Mouse (Mus musculus) common myeloid progenitor, adult 5-6 weeks (primary cell): ENCODE measurements at regions not wholly inside any gene's neighbourhood (a gene's known extent, or its start where the extent isn't known, plus 50 kb on each side); places are given as distances from the start of the nearest gene placed in this dataset.
"Not testable (repeated sequence)": the region's sequence is repeated elsewhere in the genome, so short reads cannot be mapped to it uniquely, and the experiment has no call there.

ENCODE experiments used
- ATAC-seq: replicated peaks from 2 replicates; pipeline ENCODE4 v1.8.0; 2016; ENCODE audit warnings: low read depth, mild to moderate bottlenecking, moderate TSS enrichment, inconsistent platforms; ENCODE audit not compliant: poor library complexity, severe bottlenecking

DNA sequence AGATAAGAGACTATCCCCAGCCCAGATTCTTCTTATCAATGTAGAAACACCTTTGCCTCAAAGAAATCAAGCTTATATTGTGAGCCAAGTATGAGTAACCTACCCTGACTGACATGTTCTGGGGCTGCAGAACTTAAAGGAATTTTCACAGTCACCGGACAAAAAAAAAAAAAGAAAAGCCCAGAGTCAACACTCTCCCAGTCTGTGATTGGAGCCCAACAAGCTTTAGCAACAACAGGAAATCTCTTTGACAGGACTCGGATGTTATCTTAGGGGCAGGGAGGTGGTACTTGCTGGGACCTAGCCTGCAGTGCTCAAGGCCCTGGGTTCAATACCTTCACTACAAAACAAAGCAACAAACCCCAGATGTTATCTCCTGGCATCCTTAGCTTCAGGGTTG is 114.2 kb downstream of the Nectin1 start:
- no peak for ATAC-seq

DNA sequence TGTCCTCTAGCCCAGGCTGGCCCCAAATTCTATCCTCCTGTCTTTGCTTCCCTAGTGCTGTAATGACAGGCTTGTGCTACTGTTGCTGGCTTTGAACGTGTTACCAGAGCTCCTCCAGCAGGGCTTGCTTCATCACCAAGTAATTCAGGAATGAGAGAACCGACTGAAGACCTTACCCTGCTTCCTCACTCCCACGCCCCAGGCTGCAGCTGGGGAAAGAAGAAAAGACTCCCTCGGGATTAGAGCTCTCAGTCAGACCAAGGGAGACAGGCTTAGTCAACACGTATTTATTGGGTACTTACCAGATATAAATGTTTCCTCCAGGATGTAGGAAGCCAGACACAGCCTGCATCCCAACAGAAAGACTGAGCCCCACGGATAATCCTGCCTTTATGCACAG is 115.0 kb downstream of the Nectin1 start:
- ATAC-seq: no peak

DNA sequence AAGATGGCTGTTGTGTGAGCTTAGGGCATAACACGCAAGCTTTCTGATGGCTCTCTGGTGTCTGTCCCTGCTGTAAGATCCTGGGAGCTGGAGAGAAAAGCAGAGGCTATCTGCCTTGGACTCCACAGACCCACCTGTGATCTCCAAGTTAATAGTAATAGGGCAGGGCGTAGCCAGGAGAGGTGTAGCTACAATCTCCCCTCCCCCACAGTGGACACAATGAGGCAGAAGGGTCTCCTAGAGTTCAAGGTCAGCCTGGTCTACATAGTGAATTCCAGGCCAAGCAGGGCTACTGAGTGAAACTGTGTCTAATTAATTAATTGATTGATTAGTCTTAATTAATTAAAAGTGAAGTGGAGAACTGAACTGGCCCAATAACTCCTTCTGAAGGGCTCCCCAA is 116.5 kb downstream of the Nectin1 start:
- ATAC-seq: no peak

DNA sequence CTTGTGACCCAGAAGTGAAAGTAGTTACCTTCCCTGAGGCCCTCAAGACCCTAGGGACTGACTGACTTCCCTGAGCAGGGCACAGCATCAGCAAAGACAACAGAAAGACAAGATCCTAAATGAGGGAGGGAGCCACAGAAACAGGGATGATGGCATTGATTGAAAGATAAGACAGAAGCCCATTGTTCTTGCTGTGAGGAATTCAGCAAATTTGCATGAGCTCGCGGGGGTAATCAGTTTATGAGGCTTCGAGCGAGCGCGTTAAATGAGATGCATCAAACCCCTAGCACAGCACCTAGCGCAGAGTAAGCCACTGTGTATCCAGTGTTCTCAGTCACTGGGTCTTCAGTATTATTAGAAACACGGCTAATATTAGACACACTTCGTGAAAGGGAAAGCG is 117.6 kb downstream of the Nectin1 start:
- ATAC-seq: no peak

DNA sequence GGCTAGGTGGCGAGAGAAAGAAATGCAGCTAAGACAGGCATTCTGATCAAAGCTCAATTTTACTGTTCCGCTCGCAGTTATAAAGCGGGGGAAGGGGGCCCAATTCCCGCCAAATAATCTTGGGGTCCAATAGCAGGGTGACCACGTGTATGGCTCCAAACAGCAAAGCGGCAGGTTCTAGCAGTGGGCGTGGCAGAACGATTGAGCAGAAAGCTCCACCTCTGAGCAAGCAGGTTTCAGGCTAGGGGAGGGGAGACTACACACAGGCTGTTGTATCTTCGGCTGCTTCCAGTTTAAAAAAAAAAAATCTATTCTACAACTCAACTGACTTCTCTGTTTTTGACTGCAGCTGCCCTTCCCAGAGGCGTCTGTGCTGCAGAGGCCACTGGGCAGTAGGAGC is 118.2 kb downstream of the Nectin1 start:
- ATAC-seq: not testable (repeated sequence)

DNA sequence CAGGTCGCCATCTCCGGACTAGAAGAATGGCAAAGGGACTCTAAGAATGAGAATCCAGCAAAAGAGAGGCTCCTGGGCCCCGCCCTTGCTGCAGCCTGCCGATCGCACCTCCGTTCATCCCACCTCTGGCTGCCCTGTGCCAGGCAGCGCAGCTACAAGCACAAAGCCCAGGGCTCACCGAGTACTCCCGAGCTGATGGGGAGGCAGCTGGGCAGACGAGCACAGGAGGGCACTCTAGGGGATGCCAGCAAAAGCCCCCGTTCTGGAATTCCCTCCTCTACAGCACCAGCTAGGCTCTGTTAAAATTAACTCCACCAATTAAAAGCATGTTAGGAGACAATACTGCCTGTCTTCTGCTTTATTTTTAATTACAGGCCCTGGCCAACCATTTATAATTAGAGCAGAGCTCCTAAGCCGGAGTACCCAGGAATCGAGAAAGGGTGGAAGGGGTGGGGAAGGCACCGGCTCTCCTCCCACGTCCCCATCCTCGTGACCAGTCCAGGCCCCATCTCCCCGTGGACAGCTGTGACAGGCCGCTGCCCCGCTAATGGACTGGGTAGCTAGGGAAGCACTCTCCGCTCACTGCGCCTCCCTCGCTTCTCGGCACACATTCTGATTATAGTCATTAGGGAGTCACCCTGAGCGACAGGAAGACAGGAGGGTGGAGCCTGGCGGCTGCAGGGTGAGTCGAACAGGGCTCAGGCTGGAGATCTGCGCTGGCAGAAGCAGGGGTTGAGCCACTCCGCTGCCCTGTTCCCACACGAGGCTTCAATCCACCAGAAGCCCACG is 120.0 kb downstream of the Nectin1 start:
- ATAC-seq: no peak

DNA sequence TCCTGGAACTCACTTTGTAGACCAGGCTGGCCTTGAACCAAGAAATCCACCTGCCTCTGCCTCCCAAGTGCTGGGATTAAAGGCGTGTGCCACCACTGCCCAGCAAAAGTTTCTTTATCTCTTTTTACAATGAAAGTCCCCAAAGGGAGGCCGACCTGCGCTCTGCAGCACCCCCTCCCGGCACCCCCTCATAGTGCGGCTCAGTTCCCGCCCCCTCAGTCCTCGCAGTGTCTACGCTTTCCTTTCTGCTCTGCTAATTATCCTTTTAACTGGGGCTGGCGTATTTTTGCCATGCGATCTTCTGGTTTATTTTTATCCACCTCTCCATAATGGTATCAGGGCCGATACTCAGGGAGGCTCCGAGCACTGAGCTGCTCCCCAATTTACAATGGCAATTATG is 123.0 kb downstream of the Nectin1 start:
- ATAC-seq: no peak

DNA sequence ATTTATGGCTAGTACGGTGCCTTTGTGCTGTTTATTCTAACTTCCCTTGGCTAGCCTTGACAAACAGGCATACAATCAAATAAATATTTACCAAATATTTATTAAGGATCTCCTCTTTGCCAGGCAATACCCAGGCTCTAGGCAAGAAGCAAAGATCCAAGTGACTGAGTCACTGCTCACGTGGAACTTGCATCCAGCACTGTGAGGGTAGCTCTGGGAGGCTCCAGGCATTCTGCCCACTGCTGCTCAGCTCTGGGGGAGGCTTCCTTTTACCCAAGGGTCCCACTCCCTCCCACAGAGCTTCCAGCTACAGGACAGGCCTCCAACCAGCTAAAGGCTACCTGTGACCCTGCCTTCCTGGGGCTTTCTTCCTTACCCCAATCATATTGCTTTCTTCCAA is 130.1 kb downstream of the Nectin1 start:
- no peak for ATAC-seq

DNA sequence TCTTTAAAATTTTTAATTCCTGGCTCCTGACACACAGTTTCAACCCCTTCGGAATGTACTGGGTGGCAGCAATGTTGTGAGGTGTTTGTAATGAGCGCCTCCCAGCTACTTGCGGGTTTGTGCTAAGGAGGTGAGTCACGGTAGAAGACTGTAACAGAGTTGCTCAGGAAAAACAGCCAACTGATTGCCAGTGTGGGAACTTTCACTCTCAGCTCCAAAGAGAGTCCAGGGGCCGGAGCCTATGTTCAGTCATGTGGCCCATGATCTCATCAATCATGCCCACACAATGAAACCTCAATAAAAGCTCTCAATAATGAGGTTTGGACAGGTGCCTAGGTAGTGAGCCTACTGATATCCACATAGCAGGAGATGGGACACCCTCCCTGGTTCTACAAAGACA is 130.5 kb downstream of the Nectin1 start:
- ATAC-seq: no peak

DNA sequence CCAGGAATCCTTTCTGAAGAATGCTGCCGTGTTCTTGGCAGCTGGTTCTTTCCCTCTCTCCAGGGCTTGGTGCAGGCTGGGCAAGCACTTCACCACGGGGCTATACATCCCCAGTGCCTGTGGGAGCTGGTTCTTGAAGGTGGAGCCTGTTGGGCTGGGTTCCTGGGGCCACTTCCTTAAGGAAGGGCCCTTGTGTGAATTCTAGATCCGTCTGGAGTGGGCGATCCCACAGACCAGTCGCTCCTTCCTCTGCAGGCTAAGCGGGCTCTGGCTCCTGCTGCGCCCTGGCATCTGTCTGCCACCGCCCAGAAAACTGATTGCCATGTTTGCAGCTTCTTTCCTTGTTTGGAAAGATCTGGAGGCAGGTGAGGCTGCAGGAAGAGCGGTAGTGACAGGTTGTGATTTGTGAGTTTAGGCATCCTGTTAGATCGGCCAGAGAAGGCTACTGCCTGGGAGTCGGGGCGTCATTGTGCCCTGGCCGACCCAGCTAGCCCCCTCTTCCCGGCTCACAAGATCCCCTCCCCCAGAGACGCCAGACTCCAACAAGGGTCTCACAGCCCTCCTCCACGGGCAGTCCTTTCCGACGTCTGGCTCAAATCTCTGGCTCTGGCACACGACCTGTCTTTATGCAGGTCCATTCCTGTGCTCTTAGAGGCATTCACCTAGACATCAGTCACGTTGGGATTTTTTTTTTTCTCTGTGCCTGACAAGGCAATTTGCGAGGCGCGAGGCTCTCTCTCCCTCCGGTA is 135.6 kb downstream of the Nectin1 start:
- no peak for ATAC-seq

DNA sequence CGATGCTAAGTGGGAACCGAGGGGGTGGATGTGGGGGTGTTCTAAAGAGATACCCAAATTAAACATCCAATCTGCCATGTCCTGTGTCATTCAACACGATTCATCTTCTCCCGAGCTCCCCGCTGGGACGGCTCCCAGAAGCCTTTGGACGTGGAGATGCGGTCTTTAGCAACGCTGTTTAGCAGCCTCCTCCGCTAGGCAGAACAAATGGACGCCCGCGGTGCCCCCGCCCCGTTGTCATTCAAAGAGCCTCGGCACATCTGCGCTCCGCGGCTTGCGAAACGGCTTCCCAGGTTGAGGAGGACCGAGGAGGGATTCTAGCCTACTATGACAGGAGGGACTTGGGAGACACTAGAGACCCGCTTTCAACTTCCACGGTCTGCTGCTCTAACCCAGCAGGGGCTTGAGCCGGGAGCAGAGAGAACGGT is 136.2 kb downstream of the Nectin1 start:
- ATAC-seq: no peak

DNA sequence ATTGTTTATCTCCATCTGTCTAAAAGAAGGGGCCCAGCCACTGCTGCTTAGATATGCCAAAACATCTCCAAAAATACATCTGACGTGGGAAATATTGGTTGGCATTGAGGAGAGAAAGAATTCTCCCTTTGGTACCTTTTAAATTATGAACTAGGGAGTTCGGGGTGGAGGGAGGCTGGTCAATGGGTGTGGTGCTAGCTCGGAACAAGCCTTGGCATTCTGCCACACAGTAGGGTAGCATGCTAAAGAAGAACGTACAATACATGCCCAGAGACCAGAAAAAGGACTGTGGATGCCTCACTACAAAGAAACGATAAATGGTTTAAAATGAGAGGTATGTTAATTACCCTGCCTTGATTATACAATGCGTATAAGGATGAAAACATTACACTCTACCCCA is 149.3 kb downstream of the Nectin1 start:
- ATAC-seq: no peak

DNA sequence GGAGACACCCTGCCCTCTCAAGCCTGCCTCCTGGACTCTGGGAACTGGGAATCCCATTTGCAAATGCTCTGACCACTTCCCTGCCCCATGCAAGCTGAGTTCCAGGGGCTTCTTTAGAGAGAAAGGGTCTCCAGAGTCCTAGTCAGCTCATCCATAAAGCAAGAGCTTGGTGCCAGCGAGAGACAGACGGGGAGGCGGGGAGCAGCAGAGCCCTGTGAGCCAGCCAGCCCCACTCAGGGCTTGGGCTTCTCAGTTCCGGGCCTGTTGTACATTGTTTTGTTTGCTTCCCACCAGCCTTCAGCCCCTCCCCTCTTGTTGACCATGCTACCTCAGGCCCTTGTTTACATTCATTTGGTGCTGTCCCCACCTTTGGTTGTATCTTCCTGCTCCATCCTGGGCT is 143.9 kb upstream of the Thy1 start:
- no peak for ATAC-seq

DNA sequence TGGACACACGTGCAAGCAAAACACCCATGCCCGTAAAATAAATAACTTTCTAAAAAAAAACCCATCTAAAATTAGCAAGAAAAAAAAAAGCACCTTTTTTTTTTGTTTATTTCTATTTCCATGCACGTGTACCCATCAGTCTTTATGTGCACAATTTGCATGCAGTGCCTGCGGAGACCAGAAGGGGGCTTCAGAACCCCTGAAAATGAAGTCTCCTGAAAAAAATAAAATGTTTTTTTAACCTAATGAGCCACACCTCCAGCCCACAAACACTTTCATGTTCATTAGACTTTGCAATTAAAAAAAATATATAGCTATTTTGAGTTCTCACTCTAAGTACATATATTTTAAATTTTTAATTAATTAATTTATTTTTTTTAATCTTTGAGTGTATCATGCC is 134.9 kb upstream of the Thy1 start:
- no peak for ATAC-seq

DNA sequence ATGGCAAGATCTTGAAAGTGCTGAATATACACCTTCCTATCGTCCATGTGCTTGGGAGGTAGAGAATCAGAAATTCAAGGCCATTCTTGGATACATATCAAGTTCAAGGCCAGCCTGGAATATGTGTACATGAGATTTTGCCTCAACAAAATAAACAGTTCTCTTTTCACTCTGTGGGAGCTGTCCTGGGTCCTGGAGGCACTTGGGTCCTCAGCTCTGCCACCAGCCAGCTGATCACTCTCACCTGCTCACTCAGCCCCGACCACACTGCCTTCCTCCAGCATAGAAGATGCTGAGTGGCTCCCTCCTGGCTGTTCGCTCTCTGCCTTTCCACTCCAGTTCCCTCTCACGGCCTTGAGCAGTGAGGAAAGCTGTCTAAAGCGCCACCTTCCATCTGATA is 128.2 kb upstream of the Thy1 start:
- ATAC-seq: no peak

DNA sequence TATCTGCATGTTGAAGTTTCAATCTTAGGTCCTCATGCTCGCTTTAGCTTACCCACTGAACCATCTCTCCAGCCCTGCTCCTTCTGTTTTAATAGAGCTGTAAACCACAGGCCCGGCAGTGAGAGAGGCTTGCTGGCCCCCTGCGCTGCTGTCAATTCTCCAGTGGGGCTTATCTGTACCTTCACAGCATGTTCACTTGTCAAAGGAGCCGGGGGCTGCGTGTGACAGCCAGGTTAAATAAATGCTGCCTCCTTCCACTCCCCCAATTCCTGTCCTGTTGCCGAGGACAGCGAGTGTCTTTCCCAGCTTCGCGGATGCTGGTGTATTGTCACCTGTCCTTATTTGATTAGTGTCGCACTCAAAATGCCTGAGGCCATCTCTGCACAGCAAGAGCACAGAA is 125.7 kb upstream of the Thy1 start:
- ATAC-seq: no peak

DNA sequence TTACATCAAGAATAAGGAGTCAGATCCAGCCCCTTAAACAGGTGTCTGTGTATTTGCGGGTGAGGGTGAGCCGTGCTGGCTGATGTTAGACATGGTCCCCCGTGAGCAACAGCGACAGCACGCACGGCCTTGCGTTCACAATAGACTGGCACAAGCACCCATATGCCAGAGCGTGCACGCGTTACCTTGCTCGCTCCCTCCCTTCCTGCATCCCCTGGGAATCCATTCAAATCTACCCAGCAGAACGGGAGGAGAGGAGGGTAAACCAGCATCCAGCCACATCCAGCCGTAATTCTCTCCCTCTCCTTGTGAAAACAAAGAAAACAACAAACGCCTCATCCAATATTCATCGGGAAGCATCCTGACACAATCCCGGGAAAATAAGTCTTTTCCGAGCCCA is 124.2 kb upstream of the Thy1 start:
- no peak for ATAC-seq

DNA sequence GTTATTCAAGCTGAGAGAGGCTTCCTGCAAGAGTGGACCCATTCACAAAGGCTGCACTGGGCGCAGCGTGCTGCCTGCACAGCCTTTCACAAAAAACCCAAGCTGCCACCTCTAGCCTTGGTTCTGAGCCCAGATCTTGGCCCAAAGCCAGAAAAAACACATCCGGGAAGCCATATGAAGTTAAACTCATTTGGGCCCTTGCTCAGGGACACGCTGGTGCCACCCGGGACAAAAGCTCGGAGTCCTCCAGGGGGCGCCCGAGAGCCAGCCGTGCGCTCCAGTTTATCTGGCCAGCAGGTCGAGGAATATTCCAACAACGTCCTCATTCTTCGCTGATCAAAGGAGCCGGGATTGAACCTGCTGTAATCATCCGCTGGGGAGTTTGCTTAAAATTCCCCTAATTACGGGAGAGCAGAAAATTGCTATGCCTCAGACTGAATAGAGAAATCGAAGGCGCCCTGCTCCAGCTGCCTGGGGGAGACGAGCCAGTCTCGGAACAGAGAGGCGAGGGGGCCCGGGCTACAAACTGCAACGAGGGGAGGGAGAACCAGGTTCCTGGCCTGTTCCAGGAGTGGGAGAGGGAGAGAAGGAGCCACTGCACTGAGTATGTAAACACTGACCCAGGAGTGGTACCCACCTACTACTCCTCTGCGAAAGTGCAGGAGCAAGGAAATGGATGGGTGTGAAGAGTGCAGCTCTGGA is 123.0 kb upstream of the Thy1 start:
- ATAC-seq: peak; percentile 54

DNA sequence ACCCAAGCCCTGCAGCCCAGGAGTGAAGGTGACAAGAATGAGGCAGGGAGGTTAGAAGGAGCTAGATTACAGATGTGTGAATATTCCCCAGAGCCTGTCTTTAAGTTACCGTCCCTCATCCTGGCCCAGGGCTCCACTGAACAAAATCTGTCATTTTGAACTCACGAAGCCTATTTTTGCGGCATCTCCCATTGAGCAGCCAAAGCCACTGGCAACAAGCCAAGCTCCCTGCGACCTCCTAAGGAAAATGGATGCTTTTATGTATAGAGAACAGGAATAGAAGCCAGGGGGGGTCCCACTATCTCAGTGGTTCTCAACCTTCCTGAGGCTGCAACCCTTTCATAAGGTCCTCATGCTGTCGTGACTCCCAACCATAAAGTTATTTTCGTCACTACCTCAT is 121.0 kb upstream of the Thy1 start:
- no peak for ATAC-seq

DNA sequence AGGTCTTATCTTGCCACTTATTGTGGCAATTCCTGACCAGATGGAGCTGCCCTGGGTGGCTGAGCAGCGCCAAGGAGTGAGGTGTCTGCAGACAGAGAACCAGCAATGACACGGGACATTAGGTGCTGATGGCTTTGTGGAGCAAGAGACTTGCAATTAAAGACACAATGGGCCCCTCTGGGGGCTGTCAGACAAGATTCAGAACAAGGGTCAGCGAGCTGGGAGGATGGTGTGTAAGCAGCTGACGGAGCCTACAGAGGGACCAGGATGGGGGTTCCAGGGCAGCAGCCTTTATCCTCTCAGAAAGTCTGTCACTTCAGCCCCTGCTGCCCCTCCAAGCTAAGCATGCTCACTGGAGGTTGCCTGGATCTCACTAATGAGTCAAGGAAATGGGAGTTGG is 120.1 kb upstream of the Thy1 start:
- ATAC-seq: no peak

DNA sequence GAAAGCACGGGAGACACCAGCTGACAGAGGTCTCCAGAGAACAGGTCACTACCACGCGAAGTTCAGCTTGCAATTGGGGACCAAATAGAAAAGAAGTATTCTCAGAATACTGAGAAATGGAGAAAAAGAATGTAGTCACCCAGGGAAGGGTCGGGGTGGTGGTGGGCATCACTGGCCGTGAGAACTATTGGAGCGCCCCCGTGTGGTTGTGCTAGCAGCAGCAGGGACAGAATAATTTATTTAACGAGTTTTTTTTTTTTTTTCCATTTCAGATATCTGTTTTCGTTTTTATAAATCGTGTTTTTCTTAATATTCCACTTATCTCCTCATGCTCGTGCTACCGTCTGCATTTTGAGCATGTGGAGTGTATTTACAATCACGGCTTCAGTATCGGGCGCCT is 118.4 kb upstream of the Thy1 start:
- no peak for ATAC-seq
